Mouse (Mus musculus) limb, embryonic 13.5 days (tissue): ENCODE measurements at regions not wholly inside any gene's neighbourhood (a gene's known extent, or its start where the extent isn't known, plus 50 kb on each side); places are given as distances from the start of the nearest gene placed in this dataset.

ENCODE experiments used
- ATAC-seq: fragments of 200-750 bp; cut with Nextera tagmentation; 2 replicates; pipeline ENCODE4 v1.8.0; 2017; ENCODE audit warnings: low read depth, moderate number of reproducible peaks, moderate TSS enrichment; ENCODE audit not compliant: low FRiP score
- H3K27ac ChIP-seq: fragments of 300-500 bp; sonication (generic); 2 replicates; pipeline ENCODE4 v1.5.1; 2015; ENCODE audit warnings: inconsistent platforms, mild to moderate bottlenecking, moderate library complexity
- H3K27me3 ChIP-seq: fragments of 300-500 bp; sonication (generic); 2 replicates; pipeline ENCODE4 v1.6.1; 2015; ENCODE audit warnings: mild to moderate bottlenecking, inconsistent platforms
- H3K36me3 ChIP-seq: fragments of 300-500 bp; sonication (generic); 2 replicates; pipeline ENCODE4 v1.6.1; 2015; ENCODE audit warnings: inconsistent platforms, mild to moderate bottlenecking, moderate library complexity
- H3K4me1 ChIP-seq: fragments of 300-500 bp; sonication (generic); 2 replicates; pipeline ENCODE4 v1.6.1; 2015; ENCODE audit warnings: inconsistent platforms
- H3K4me2 ChIP-seq: fragments of 300-500 bp; sonication (generic); replicated peaks from 2 replicates; pipeline ENCODE4 v1.6.1; 2015; ENCODE audit warnings: inconsistent platforms, mild to moderate bottlenecking, moderate library complexity
- H3K4me3 ChIP-seq: fragments of 300-500 bp; sonication (generic); 2 replicates; pipeline ENCODE4 v1.5.1; 2015; ENCODE audit warnings: moderate library complexity, mild to moderate bottlenecking, inconsistent platforms
- H3K9ac ChIP-seq: fragments of 300-500 bp; sonication (generic); 2 replicates; pipeline ENCODE4 v1.6.1; 2015; ENCODE audit warnings: mild to moderate bottlenecking, inconsistent platforms
- H3K9me3 ChIP-seq: fragments of 300-500 bp; sonication (generic); 2 replicates; pipeline ENCODE4 v1.6.1; 2016; ENCODE audit warnings: inconsistent platforms
- WGBS: fragments of 180-500 bp; shearing (Covaris S2); methylation state at CpG from one replicate; pipeline ENCODE4 v1.1.7; 2015; 5-methylcytosine and 5-hydroxymethylcytosine counted together

GRCm38 (mm10) chr15:25539344-25540176 is 82.8 kb upstream of the Myo10 start:
- Histone ChIP-seq H3K4me2 (no peak overlapping the region), H3K36me3 (no peaks in the 10 kb centered on the region), H3K9me3 (no peaks in the 10 kb centered on the region), H3K9ac (no peak overlapping the region), H3K4me1 (peaks cover 18% of the 10 kb centered on the region; the same call in 1 of the 2 replicates), H3K27ac (no peak overlapping the region), H3K4me3 (no peak overlapping the region), H3K27me3 (no peaks in the 10 kb centered on the region)
- 66% methylated on average over 20 of the region's 20 CpGs for WGBS
- peak; percentile 72 for ATAC-seq

- no peak for ATAC-seq
- Histone ChIP-seq H3K4me3 (no peak overlapping the region), H3K4me2 (no peak overlapping the region), H3K36me3 (no peaks in the 10 kb centered on the region), H3K27me3 (no peaks in the 10 kb centered on the region), H3K27ac (no peak overlapping the region), H3K9ac (no peak overlapping the region), H3K4me1 (peaks cover 16% of the 10 kb centered on the region), H3K9me3 (no peaks in the 10 kb centered on the region)
- WGBS = 91% methylated on average over 4 of the region's 4 CpGs
These were observed 79.9 kb upstream of the Myo10 start for GRCm38 (mm10) chr15:25542382-25542781.

GRCm38 (mm10) chr15:25546185-25546584 is 76.1 kb upstream of the Myo10 start:
- no peaks in the 10 kb centered on the region for H3K27me3 ChIP-seq
- no peaks in the 10 kb centered on the region for H3K36me3 ChIP-seq
- no peak overlapping the region for H3K27ac ChIP-seq
- no peak overlapping the region for H3K4me3 ChIP-seq
- no peak for ATAC-seq
- no peaks in the 10 kb centered on the region for H3K9me3 ChIP-seq
- H3K4me1 ChIP-seq = peaks cover 6% of the 10 kb centered on the region; the same call in 1 of the 2 replicates
- 16% methylated on average over 4 of the region's 4 CpGs for WGBS
- no peak overlapping the region for H3K4me2 ChIP-seq
- H3K9ac ChIP-seq = no peak overlapping the region

- Histone ChIP-seq H3K4me1 (peaks cover 6% of the 10 kb centered on the region; the same call in 1 of the 2 replicates), H3K9ac (no peak overlapping the region), H3K4me2 (no peak overlapping the region), H3K4me3 (no peak overlapping the region), H3K27ac (no peak overlapping the region), H3K9me3 (no peaks in the 10 kb centered on the region), H3K36me3 (no peaks in the 10 kb centered on the region), H3K27me3 (no peaks in the 10 kb centered on the region)
- no peak for ATAC-seq
- WGBS = 73% methylated on average over 8 of the region's 8 CpGs
These were observed 71.9 kb upstream of the Myo10 start for GRCm38 (mm10) chr15:25550269-25551054.

- Histone ChIP-seq H3K36me3 (no peaks in the 10 kb centered on the region), H3K9ac (no peak overlapping the region), H3K4me3 (no peak overlapping the region), H3K27me3 (no peaks in the 10 kb centered on the region), H3K4me2 (no peak overlapping the region), H3K9me3 (no peaks in the 10 kb centered on the region), H3K27ac (no peak overlapping the region), H3K4me1 (no peaks in the 10 kb centered on the region)
- no peak for ATAC-seq
- WGBS = 91% methylated on average over 10 of the region's 10 CpGs
These were observed 67.4 kb upstream of the Myo10 start for GRCm38 (mm10) chr15:25554945-25555344.

GRCm38 (mm10) chr15:25555852-25556251 is 66.5 kb upstream of the Myo10 start:
- H3K9ac ChIP-seq = no peak overlapping the region
- no peaks in the 10 kb centered on the region for H3K27me3 ChIP-seq
- no peak overlapping the region for H3K4me3 ChIP-seq
- H3K4me1 ChIP-seq = no peaks in the 10 kb centered on the region
- WGBS = 40% methylated on average over 2 of the region's 2 CpGs
- H3K9me3 ChIP-seq = no peaks in the 10 kb centered on the region
- no peak overlapping the region for H3K27ac ChIP-seq
- no peaks in the 10 kb centered on the region for H3K36me3 ChIP-seq
- ATAC-seq = no peak
- no peak overlapping the region for H3K4me2 ChIP-seq

- ATAC-seq = no peak
- no peak overlapping the region for H3K4me2 ChIP-seq
- no peaks in the 10 kb centered on the region for H3K27me3 ChIP-seq
- no peaks in the 10 kb centered on the region for H3K9me3 ChIP-seq
- H3K9ac ChIP-seq = no peak overlapping the region
- no peak overlapping the region for H3K4me3 ChIP-seq
- no peaks in the 10 kb centered on the region for H3K36me3 ChIP-seq
- 86% methylated on average over 8 of the region's 8 CpGs for WGBS
- no peaks in the 10 kb centered on the region for H3K4me1 ChIP-seq
- no peak overlapping the region for H3K27ac ChIP-seq
These were observed 64.8 kb upstream of the Myo10 start for GRCm38 (mm10) chr15:25557566-25557965.

GRCm38 (mm10) chr15:25558240-25558639 is 64.1 kb upstream of the Myo10 start:
- no peaks in the 10 kb centered on the region for H3K4me1 ChIP-seq
- no peak overlapping the region for H3K4me2 ChIP-seq
- 77% methylated on average over 6 of the region's 7 CpGs for WGBS
- no peak overlapping the region for H3K9ac ChIP-seq
- H3K27ac ChIP-seq = no peak overlapping the region
- no peak overlapping the region for H3K4me3 ChIP-seq
- ATAC-seq = no peak
- H3K9me3 ChIP-seq = no peaks in the 10 kb centered on the region
- no peaks in the 10 kb centered on the region for H3K36me3 ChIP-seq
- no peaks in the 10 kb centered on the region for H3K27me3 ChIP-seq

GRCm38 (mm10) chr15:25563641-25564040 is 58.7 kb upstream of the Myo10 start:
- no peak for ATAC-seq
- WGBS = 76% methylated on average over 7 of the region's 7 CpGs
- no peak overlapping the region for H3K9ac ChIP-seq
- no peaks in the 10 kb centered on the region for H3K36me3 ChIP-seq
- no peak overlapping the region for H3K4me3 ChIP-seq
- H3K27me3 ChIP-seq = no peaks in the 10 kb centered on the region
- H3K4me1 ChIP-seq = peaks cover 5% of the 10 kb centered on the region; the same call in 1 of the 2 replicates
- no peak overlapping the region for H3K4me2 ChIP-seq
- H3K9me3 ChIP-seq = no peaks in the 10 kb centered on the region
- H3K27ac ChIP-seq = no peak overlapping the region

GRCm38 (mm10) chr15:25572495-25572894 is 49.8 kb upstream of the Myo10 start:
- Histone ChIP-seq H3K36me3 (no peaks in the 10 kb centered on the region), H3K4me2 (no peak overlapping the region), H3K4me3 (no peak overlapping the region), H3K9ac (no peak overlapping the region), H3K27me3 (no peaks in the 10 kb centered on the region), H3K4me1 (peaks cover 6% of the 10 kb centered on the region; the same call in 1 of the 2 replicates), H3K27ac (no peak overlapping the region), H3K9me3 (no peaks in the 10 kb centered on the region)
- no peak for ATAC-seq
- WGBS = 48% methylated on average over 6 of the region's 6 CpGs
